Mouse (Mus musculus) bone marrow macrophage, adult 2 months (primary cell): ENCODE measurements around the gene Kcnma1.

ENCODE experiments used
- CTCF ChIP-seq: IDR thresholded peaks from 2 replicates; pipeline ENCODE4 v1.5.1; 2012; ENCODE audit warnings: low read depth, mild to moderate bottlenecking, low read length, moderate library complexity
- POLR2A ChIP-seq: IDR thresholded peaks from 2 replicates; pipeline ENCODE4 v1.6.1; 2012; ENCODE audit warnings: mild to moderate bottlenecking, low read depth, low read length, borderline replicate concordance

- no peak for TF ChIP-seq CTCF
- no peak for TF ChIP-seq POLR2A
These were observed 307.5 kb downstream of the Kcnma1 start for GRCm38 (mm10) chr14:23706837-23707236.
